Mouse (Mus musculus) olfactory bulb, adult 2 months (tissue): ENCODE measurements at regions not wholly inside any gene's neighbourhood (a gene's known extent, or its start where the extent isn't known, plus 50 kb on each side); places are given as distances from the start of the nearest gene placed in this dataset.

ENCODE experiments used
- CTCF ChIP-seq: fragments of 200-500 bp; IDR thresholded peaks from 2 replicates; pipeline ENCODE4 v1.5.1; 2012; ENCODE audit warnings: low read depth, mild to moderate bottlenecking, low read length, moderate library complexity; ENCODE audit not compliant: insufficient read depth
- POLR2A ChIP-seq: fragments of 200-500 bp; IDR thresholded peaks from 2 replicates; pipeline ENCODE4 v1.6.1; 2012; ENCODE audit warnings: mild to moderate bottlenecking, low read depth, low read length, moderate library complexity; ENCODE audit not compliant: insufficient read depth

DNA sequence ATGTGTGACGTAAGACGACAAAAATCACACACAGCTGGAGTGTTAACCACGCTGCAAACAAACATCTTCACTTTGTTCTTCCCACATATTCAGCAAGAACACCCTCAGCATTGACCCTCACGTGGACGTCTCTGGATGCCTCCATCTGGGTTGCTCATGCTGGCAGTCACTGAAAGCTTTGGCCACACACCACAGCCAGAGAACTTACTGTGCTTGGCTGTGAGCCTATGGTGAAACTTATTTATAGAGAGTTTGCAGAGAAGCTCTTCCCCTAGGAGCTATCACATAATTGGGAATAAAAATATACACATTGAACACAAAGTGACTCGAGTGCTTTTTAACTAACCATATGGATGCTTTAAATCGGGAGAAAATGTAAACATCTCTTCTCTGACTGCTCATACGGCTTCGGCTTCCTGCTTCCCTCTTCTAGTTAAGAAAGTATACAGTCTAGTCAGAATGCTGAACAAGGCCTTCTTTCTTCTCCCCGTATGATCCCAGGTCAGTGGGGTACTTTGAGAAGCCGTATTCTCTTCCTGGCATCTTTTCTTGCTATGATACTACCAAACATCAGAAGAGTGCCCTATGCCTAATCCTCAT is 812.0 kb upstream of the Intu start:
- TF ChIP-seq CTCF (no peak), POLR2A (no peak)
